Comparison of ENCODE assay signal across 8 mouse cellular contexts in genomic region chr4:110285346-110286330, GRCm38 (mm10).
A peak's percentile ranks its signal among the peaks of the same experiment; 100 is the strongest.
DNase-seq lines count a peak whose midpoint lies in the region; ATAC-seq and TF ChIP-seq lines count a peak whose summit lies in the region.

No protein-coding gene starts in this region.

- H3K9ac ChIP-seq in forebrain, embryonic 12.5 days: peak overlapping the region; percentile 74

- H3K27me3 ChIP-seq in forebrain, embryonic 12.5 days: no peaks in the 10 kb centered on the region

- H3K4me3 ChIP-seq in forebrain, embryonic 12.5 days (replicated peaks): peak overlapping the region; percentile 50

- H3K4me1 ChIP-seq in forebrain, embryonic 12.5 days: peaks cover 42% of the 10 kb centered on the region

- 13% methylated on average over 15 of the region's 15 CpGs for WGBS in forebrain, embryonic 12.5 days

- TF ChIP-seq POLR2A in brain, embryonic 14.5 days (IDR thresholded peaks at IDR 0.05; ENCODE audit: borderline replicate concordance, extremely low read depth, insufficient read depth, insufficient read length, poor library complexity, severe bottlenecking): no peak

- H3K9me3 ChIP-seq in forebrain, embryonic 12.5 days: no peaks in the 10 kb centered on the region

- no peak for TF ChIP-seq CTCF in brain, embryonic 14.5 days (IDR thresholded peaks at IDR 0.05; ENCODE audit: borderline replicate concordance, extremely low read depth, insufficient read depth, insufficient read length)

- peak; percentile 79 for ATAC-seq in forebrain, embryonic 12.5 days (ENCODE audit: low FRiP score)

- peak overlapping the region; percentile 96 for H3K27ac ChIP-seq in forebrain, embryonic 12.5 days

- peak; percentile 34 to 42 for DNase-seq in frontal cortex, postnatal 10 days (ENCODE audit: low spot score in 2 of 2)
- no peak for DNase-seq in frontal cortex, postnatal 25 days (ENCODE audit: low spot score in 2 of 2)
- peak; percentile 96 for DNase-seq in brain, embryonic 14.5 days (ENCODE audit: low read depth)
- peak; percentile 47 to 58 for DNase-seq in left cerebral cortex, postnatal 36 days (ENCODE audit: low spot score in 2 of 2)
- DNase-seq in right cerebral cortex, postnatal 14 days: peak; percentile 32
- no peak for DNase-seq in adrenal gland, postnatal 36 days
- no peak for DNase-seq in urinary bladder, postnatal 10 days (ENCODE audit: low spot score)

- intact Hi-C loops in left cerebral cortex, postnatal 36 days (cut with DNase I): loop anchor here (5.0 to 10.0 kb wide), 3 partner anchors 58 to 233 kb away; no protein-coding TSS in a partner anchor

- H3K4me2 ChIP-seq in forebrain, embryonic 12.5 days: peak overlapping the region; percentile 57

- no peaks in the 10 kb centered on the region for H3K36me3 ChIP-seq in forebrain, embryonic 12.5 days (replicated peaks)

Comparison
In these comparisons a context has a peak if more than half of its experiments do, and no peak if none do; other contexts are left out.
1. DNase-seq: peak in frontal cortex, postnatal 10 days (2 of 2), brain, embryonic 14.5 days (single experiment), left cerebral cortex, postnatal 36 days (2 of 2) and right cerebral cortex, postnatal 14 days (single experiment); none in frontal cortex, postnatal 25 days (0 of 2), adrenal gland, postnatal 36 days (0 of 2) and urinary bladder, postnatal 10 days (single experiment).